Mouse (Mus musculus) small intestine, adult 2 months (tissue): ENCODE results near the gene D930007J09Rik. TPM values are rescaled to one million over a fixed set of nuclear protein-coding genes. Genes with fewer than 3 reads are reported as not detected.

ENCODE experiments used
- H3K27ac ChIP-seq: fragments of 200-500 bp; 2 replicates; pipeline ENCODE4 v1.5.1; 2012; ENCODE audit warnings: low read depth, low read length, control low read depth, inconsistent platforms; ENCODE audit not compliant: insufficient read depth
- H3K27me3 ChIP-seq: fragments of 200-500 bp; 2 replicates; pipeline ENCODE4 v1.6.1; 2012; ENCODE audit warnings: mild to moderate bottlenecking, moderate library complexity, low read length, inconsistent platforms; ENCODE audit not compliant: control insufficient read depth, insufficient read depth
- H3K36me3 ChIP-seq: fragments of 200-500 bp; 2 replicates; pipeline ENCODE4 v1.6.1; 2012; ENCODE audit warnings: mild to moderate bottlenecking, low read length, control low read depth, inconsistent platforms; ENCODE audit not compliant: control insufficient read depth, insufficient read depth
- H3K4me1 ChIP-seq: fragments of 200-500 bp; 2 replicates; pipeline ENCODE4 v1.6.1; 2012; ENCODE audit warnings: low read length, inconsistent platforms, mixed read lengths; ENCODE audit not compliant: control insufficient read depth, insufficient read depth, insufficient read length
- H3K4me3 ChIP-seq: fragments of 200-500 bp; 2 replicates; pipeline ENCODE4 v1.5.1; 2012; ENCODE audit warnings: low read depth, mild to moderate bottlenecking, control low read depth, inconsistent platforms, low read length, moderate library complexity
- CTCF ChIP-seq: fragments of 200-500 bp; IDR thresholded peaks from 2 replicates; pipeline ENCODE4 v1.5.1; 2012; ENCODE audit warnings: low read depth, mild to moderate bottlenecking, control low read depth, inconsistent platforms, low read length, moderate library complexity, mixed read lengths; ENCODE audit not compliant: insufficient replicate concordance, insufficient read length; ENCODE audit errors: extremely low read depth
- POLR2A ChIP-seq: fragments of 200-500 bp; IDR thresholded peaks from 2 replicates; pipeline ENCODE4 v1.6.1; 2012; ENCODE audit warnings: low read depth, mild to moderate bottlenecking, control low read depth, inconsistent platforms, low read length, moderate library complexity
- WGBS: fragments of 180-500 bp; shearing (Covaris S2); methylation state at CpG from one replicate; pipeline ENCODE4 v1.1.7; 2018; 5-methylcytosine and 5-hydroxymethylcytosine counted together
- polyA plus RNA-seq: library from polyadenylated mRNA; depleted of rRNA; stranded (reverse); fragments of >200 nt; gene quantifications from 2 replicates; pipeline ENCODE4 v1.2.3, GENCODE M21; 2012

D930007J09Rik gene
- polyA plus RNA-seq, 1 experiment = not detected

- TF ChIP-seq POLR2A (no peak), CTCF (no peak)
- Histone ChIP-seq H3K27me3 (0 out of 2 replicates have a peak, but pooled peaks cover 2% of the 10 kb centered on the region), H3K27ac (no peak overlapping the region), H3K4me3 (no peak overlapping the region), H3K36me3 (no peaks in the 10 kb centered on the region), H3K4me1 (no peaks in the 10 kb centered on the region)
- 82% methylated on average over 3 of the region's 3 CpGs for WGBS
These were observed 23.8 kb downstream of the D930007J09Rik start for GRCm38 (mm10) chr13:32778861-32779260.

GRCm38 (mm10) chr13:32776350-32776749 lies 26.3 kb downstream of the D930007J09Rik start:
- Histone ChIP-seq H3K27ac (no peak overlapping the region), H3K27me3 (0 out of 2 replicates have a peak, but pooled peaks cover 2% of the 10 kb centered on the region), H3K4me3 (no peak overlapping the region), H3K36me3 (no peaks in the 10 kb centered on the region), H3K4me1 (no peaks in the 10 kb centered on the region)
- TF ChIP-seq POLR2A = no peak
- TF ChIP-seq CTCF = no peak
- 91% methylated on average over 10 of the region's 10 CpGs for WGBS

GRCm38 (mm10) chr13:32775889-32776288 lies 26.8 kb downstream of the D930007J09Rik start:
- H3K4me1 ChIP-seq = no peaks in the 10 kb centered on the region
- TF ChIP-seq POLR2A (no peak), CTCF (no peak)
- no peak overlapping the region for H3K27ac ChIP-seq
- H3K36me3 ChIP-seq = no peaks in the 10 kb centered on the region
- 83% methylated on average over 9 of the region's 9 CpGs for WGBS
- no peak overlapping the region for H3K4me3 ChIP-seq
- H3K27me3 ChIP-seq = 0 out of 2 replicates have a peak, but pooled peaks cover 2% of the 10 kb centered on the region

- Histone ChIP-seq H3K27ac (no peak overlapping the region), H3K4me1 (no peaks in the 10 kb centered on the region), H3K27me3 (no peaks in the 10 kb centered on the region), H3K4me3 (no peak overlapping the region), H3K36me3 (no peaks in the 10 kb centered on the region)
- WGBS = 29% methylated on average over 3 of the region's 3 CpGs
- TF ChIP-seq CTCF (no peak), POLR2A (no peak)
These were observed 32.7 kb downstream of the D930007J09Rik start for GRCm38 (mm10) chr13:32769960-32770359.

GRCm38 (mm10) chr13:32768104-32768503 lies 34.5 kb downstream of the D930007J09Rik start:
- WGBS = 9% methylated on average over 4 of the region's 4 CpGs
- H3K27ac ChIP-seq = no peak overlapping the region
- H3K27me3 ChIP-seq = no peaks in the 10 kb centered on the region

GRCm38 (mm10) chr13:32764448-32764847 lies 38.2 kb downstream of the D930007J09Rik start:
- Histone ChIP-seq H3K36me3 (no peaks in the 10 kb centered on the region), H3K27ac (no peak overlapping the region), H3K4me1 (no peaks in the 10 kb centered on the region), H3K27me3 (no peaks in the 10 kb centered on the region), H3K4me3 (no peak overlapping the region)
- WGBS = 46% methylated on average over 7 of the region's 7 CpGs
- no peak for TF ChIP-seq CTCF
- TF ChIP-seq POLR2A = no peak

More at GRCm38 (mm10) chr13:32768104-32768503, 34.5 kb downstream of the D930007J09Rik start:
- no peaks in the 10 kb centered on the region for H3K36me3 ChIP-seq
- H3K4me1 ChIP-seq = no peaks in the 10 kb centered on the region
- TF ChIP-seq CTCF (no peak; the same call in 1 of the 2 replicates), POLR2A (no peak)
- H3K4me3 ChIP-seq = no peak overlapping the region

- Histone ChIP-seq H3K4me1 (no peaks in the 10 kb centered on the region), H3K4me3 (no peak overlapping the region), H3K27me3 (no peaks in the 10 kb centered on the region), H3K27ac (no peak overlapping the region), H3K36me3 (no peaks in the 10 kb centered on the region)
- TF ChIP-seq POLR2A (no peak), CTCF (no peak)
- 85% methylated on average over 3 of the region's 3 CpGs for WGBS
These were observed 39.5 kb downstream of the D930007J09Rik start for GRCm38 (mm10) chr13:32763141-32763540.
